Mouse (Mus musculus): ENCODE results near the gene Tmem121. TPM values are rescaled to one million over a fixed set of nuclear protein-coding genes. Genes with fewer than 3 reads are reported as not detected.
"Not testable (repeated sequence)": the region's sequence is repeated elsewhere in the genome, so short reads cannot be mapped to it uniquely, and the experiment has no call there.

Tmem121 gene
- polyA plus RNA-seq, 1 experiment = not detected

DNA sequence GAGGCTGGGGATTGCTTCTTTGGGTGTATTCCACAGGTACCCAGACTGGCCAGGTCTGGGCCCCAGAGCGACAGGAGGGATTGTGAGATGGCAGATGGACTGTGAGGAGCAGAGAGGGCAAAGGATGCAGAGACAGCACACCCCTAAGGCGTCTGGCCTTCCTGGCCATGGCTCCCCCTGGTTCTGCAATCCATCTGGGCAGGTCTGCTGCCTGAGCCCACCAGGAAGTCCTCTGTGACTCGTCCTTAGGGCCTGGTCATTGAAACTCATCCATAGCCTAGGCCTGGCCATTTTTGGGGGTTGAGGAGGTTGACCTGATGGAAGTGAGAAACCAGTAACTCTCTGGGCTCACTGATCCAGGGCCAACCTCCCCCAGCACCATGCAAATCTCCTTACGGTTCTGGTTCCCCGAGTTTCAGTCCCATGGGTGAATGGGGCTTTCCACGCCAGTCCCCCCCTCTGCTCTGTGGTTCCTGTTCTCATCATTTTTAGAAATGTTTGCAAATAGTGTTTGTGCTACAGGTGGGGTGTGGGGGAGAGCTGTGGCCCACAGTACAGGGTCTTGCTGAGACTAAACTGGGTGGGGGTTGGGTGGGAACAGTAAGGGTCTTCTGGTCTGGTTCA lies 42.4 kb downstream of the Tmem121 start:
- Histone ChIP-seq H3K4me1 (no peaks in the 10 kb centered on the region), H3K36me3 (replicated peaks; ENCODE audit: low read length) (no peaks in the 10 kb centered on the region), H3K9me3 (no peaks in the 10 kb centered on the region), H3K4me3 (replicated peaks) (no peak overlapping the region), H3K27me3 (replicated peaks) (peaks cover 12% of the 10 kb centered on the region)
- TF ChIP-seq GATA1 (IDR thresholded peaks at IDR 0.05; ENCODE audit: borderline replicate concordance, low read length) (no peak), FLI1 (IDR thresholded peaks at IDR 0.05; ENCODE audit: low read length) (no peak)

DNA sequence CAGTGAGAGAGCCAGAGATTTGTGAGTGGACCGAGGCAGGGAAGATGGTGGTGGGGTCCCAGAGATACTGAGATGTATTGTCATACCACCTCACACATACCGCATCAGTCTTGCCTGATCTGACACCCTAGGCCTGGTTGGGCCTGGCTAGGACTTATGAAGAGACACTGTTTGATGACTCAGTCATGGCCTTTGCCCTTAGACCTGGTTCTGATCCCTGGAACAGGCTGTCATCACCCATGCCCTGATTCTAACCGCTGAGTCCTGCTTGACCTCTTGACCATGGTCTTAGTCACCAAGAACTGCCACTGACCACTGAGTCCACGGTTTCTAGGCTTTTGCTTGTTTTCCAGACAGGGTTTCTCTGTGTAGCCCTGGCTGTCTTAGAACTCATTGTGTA lies 45.0 kb downstream of the Tmem121 start:
- no peaks in the 10 kb centered on the region for H3K9me3 ChIP-seq
- H3K36me3 ChIP-seq (replicated peaks; ENCODE audit: low read length) = no peaks in the 10 kb centered on the region
- TF ChIP-seq GATA1 (IDR thresholded peaks at IDR 0.05; ENCODE audit: borderline replicate concordance, low read length) = no peak
- TF ChIP-seq FLI1 (IDR thresholded peaks at IDR 0.05; ENCODE audit: low read length) = no peak
- peaks cover 12% of the 10 kb centered on the region for H3K27me3 ChIP-seq (replicated peaks)
- H3K4me3 ChIP-seq (replicated peaks) = no peak overlapping the region
- H3K4me1 ChIP-seq = no peaks in the 10 kb centered on the region

DNA sequence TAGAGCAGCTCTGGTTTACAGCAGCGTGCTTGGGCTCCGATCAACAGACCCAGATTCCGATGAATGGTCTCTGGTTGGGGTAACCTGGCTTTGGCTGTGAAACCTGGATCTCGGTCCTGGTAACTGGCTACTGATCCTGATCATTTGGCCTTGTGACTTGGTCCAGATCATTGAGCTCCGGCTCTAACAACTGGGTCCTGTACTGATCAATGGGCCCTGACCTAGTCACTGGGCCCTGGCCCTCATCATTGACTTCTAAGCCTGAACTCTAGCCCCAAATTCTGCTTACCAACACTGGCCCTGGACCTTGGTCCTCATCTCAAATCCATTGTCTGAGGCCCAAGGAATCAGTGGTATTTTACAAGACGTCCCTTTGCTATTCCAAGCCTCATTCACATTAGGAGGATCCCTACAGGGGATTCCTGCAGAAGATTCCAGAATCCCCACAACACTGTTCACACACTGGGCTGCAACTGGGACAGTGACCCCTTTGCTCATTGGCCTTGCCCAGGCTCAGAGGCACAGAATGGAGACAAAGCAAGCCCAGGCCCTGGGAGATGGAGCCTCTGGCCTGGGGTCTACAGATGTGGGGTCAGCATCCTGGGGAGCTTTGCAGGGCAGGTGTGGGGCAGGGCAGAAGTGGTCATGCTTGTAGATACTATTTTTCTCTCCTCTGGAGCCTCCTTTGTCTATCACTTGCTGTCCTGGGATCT lies 46.0 kb downstream of the Tmem121 start:
- not testable (repeated sequence) for H3K9me3 ChIP-seq; H3K27me3 ChIP-seq (replicated peaks); H3K4me1 ChIP-seq; H3K36me3 ChIP-seq (replicated peaks; ENCODE audit: low read length); H3K4me3 ChIP-seq (replicated peaks)

DNA sequence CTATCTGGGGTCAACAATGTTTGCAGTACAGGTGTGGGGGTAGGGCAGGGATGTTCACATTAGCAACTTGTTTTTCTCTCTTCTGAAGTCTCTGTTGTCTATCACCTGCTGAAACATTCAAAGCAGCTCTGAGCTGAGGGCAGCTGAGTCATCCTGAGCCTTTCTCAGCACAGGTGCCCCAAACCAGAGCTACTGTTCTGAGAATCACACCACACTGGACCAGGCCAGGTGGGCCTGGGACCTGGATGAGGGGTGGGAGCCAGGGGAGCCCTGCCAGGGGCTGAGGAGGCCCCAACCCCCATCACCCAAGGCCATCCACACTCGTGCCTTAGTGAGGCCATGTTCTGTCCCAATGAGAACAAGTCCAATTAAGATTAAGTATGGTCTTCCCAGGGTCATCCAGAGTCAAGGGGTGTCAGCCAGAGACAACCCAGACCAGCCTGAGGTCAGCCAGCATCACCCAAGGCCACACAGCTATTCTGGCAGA lies 46.6 kb downstream of the Tmem121 start:
- H3K4me1 ChIP-seq; H3K9me3 ChIP-seq; H3K36me3 ChIP-seq (replicated peaks; ENCODE audit: low read length); H3K4me3 ChIP-seq (replicated peaks); H3K27me3 ChIP-seq (replicated peaks): not testable (repeated sequence)

Other genes with a start within 250 kb of the Tmem121 start
- 14.1 and 42.5 TPM in 2 replicates for gene Nudt14, start 243.8 kb upstream of the Tmem121 start, polyA plus RNA-seq (2012; ENCODE audit: insufficient read depth, low replicate concordance)
- gene Btbd6, start 209.4 kb upstream of the Tmem121 start, polyA plus RNA-seq (2012; ENCODE audit: insufficient read depth, low replicate concordance) = 25.3 and 64.2 TPM in 2 replicates
- 11.5 and 16.3 TPM in 2 replicates for gene Brf1, start 185.2 kb upstream of the Tmem121 start, polyA plus RNA-seq (2012; ENCODE audit: insufficient read depth, low replicate concordance)
- gene Pacs2, start 171.4 kb upstream of the Tmem121 start, polyA plus RNA-seq (2012; ENCODE audit: insufficient read depth, low replicate concordance) = 7.0 and 8.7 TPM in 2 replicates
- gene Tex22, start 111.4 kb upstream of the Tmem121 start, polyA plus RNA-seq (2012; ENCODE audit: insufficient read depth, low replicate concordance) = not detected in 2 replicates
- gene Mta1, start 87.7 kb upstream of the Tmem121 start, polyA plus RNA-seq (2012; ENCODE audit: insufficient read depth, low replicate concordance) = 120 and 145 TPM in 2 replicates
- 6.1 and 14.4 TPM in 2 replicates for gene Crip2, start 45.7 kb upstream of the Tmem121 start, polyA plus RNA-seq (2012; ENCODE audit: insufficient read depth, low replicate concordance)
- gene Crip1, start 39.6 kb upstream of the Tmem121 start, polyA plus RNA-seq (2012; ENCODE audit: insufficient read depth, low replicate concordance) = 12.3 and 39.8 TPM in 2 replicates
- gene Tedc1, start 29.5 kb upstream of the Tmem121 start, polyA plus RNA-seq (2012; ENCODE audit: insufficient read depth, low replicate concordance) = 2.0 and 7.6 TPM in 2 replicates